Mouse (Mus musculus) liver, adult 2 months (tissue): Measurements from ENCODE around the gene Ehf.

ENCODE experiments used
- CTCF ChIP-seq: fragments of 200-500 bp; IDR thresholded peaks from 2 replicates; pipeline ENCODE4 v1.5.1; 2011; ENCODE audit warnings: low read depth, low read length, control low read depth
- POLR2A ChIP-seq: fragments of 200-500 bp; IDR thresholded peaks from 2 replicates; pipeline ENCODE4 v1.6.1; 2011; ENCODE audit warnings: low read length, control low read depth; ENCODE audit not compliant: insufficient read depth; ENCODE audit errors: extremely low read depth

DNA sequence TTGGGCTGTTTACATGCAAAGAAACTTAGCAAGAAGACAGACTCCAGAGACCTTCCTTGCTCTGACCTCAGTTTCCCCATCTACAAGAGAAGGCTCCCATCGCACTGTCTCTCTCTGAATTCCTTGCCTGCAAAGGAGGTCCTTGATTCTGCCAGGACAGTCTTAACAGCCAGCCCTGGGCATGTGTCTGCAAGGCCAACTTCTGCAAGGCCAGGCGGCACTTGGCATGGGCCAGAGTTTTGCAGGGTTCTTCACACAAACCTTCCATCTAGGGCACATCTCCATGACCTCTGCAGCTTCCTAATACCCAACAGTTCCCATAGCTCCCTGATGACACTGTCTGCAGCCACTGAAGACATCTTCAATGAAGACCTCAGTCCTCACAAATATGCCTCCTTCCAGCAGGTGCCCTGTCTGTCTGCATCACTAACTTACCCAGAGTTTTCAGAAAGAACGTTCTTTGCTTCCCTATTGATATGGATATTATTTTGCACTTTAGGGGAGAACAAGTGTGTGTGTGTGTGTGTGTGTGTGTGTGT is 43.7 kb upstream of the Ehf start:
- TF ChIP-seq CTCF = no peak
- TF ChIP-seq POLR2A = no peak
